Mouse (Mus musculus) urinary bladder, adult 18-20 months (tissue): ENCODE results near the gene Zpr1.
"Not testable (repeated sequence)": the region's sequence is repeated elsewhere in the genome, so short reads cannot be mapped to it uniquely, and the experiment has no call there.

ENCODE experiments used
- DNase-seq, 2 experiments: peaks; one replicate each; pipeline ENCODE4 v3.0.0; 2022; ENCODE audit warnings: low spot score in 2 of 2, mixed read lengths in 2 of 2

Zpr1 gene

GRCm38 (mm10) chr9:46259111-46259510, 13.8 kb upstream of the Zpr1 start:
- DNase-seq = no peak

- DNase-seq = no peak
Observed at GRCm38 (mm10) chr9:46261131-46261530, 11.7 kb upstream of the Zpr1 start.

GRCm38 (mm10) chr9:46268343-46268873, 4.5 kb upstream of the Zpr1 start, which contains the start of gene Apoa5:
Gene Apoa5 (plus strand): TSS chr9:46268633.
- no peak for DNase-seq

- no peak for DNase-seq
Observed at GRCm38 (mm10) chr9:46269125-46269524, 3.7 kb upstream of the Zpr1 start.

GRCm38 (mm10) chr9:46270782-46271181, 2.1 kb upstream of the Zpr1 start:
- no peak for DNase-seq

GRCm38 (mm10) chr9:46272070-46272469, 794 bp upstream of the Zpr1 start:
- DNase-seq = no peak

- no peak for DNase-seq
Observed at GRCm38 (mm10) chr9:46274494-46274893, 1.6 kb downstream of the Zpr1 start.

GRCm38 (mm10) chr9:46282631-46283436, 10.0 kb downstream of the Zpr1 start, which contains the start of gene Bud13:
Gene Bud13 (plus strand): TSS chr9:46283008.
- DNase-seq = peak; percentile 89 to 99

- no peak for DNase-seq
Observed at GRCm38 (mm10) chr9:46298381-46298780, 25.5 kb downstream of the Zpr1 start.

GRCm38 (mm10) chr9:46302142-46302541, 29.3 kb downstream of the Zpr1 start:
- no peak for DNase-seq

- DNase-seq = no peak
Observed at GRCm38 (mm10) chr9:46309121-46309520, 36.3 kb downstream of the Zpr1 start.

- DNase-seq = peak; percentile 39 to 48
Observed at GRCm38 (mm10) chr9:46314507-46314906, 41.6 kb downstream of the Zpr1 start.

- no peak for DNase-seq
Observed at GRCm38 (mm10) chr9:46314921-46315320, 42.1 kb downstream of the Zpr1 start.

- DNase-seq = no peak
Observed at GRCm38 (mm10) chr9:46315807-46316365, 43.0 kb downstream of the Zpr1 start.

- no peak for DNase-seq
Observed at GRCm38 (mm10) chr9:46316388-46316787, 43.5 kb downstream of the Zpr1 start.

- DNase-seq = no peak
Observed at GRCm38 (mm10) chr9:46316909-46317308, 44.0 kb downstream of the Zpr1 start.

GRCm38 (mm10) chr9:46317957-46318356, 45.1 kb downstream of the Zpr1 start:
- DNase-seq = no peak

GRCm38 (mm10) chr9:46319886-46320285, 47.0 kb downstream of the Zpr1 start, which contains the start of gene 4931429L15Rik:
Gene 4931429L15Rik (minus strand): TSS chr9:46319986.
- not testable (repeated sequence) for DNase-seq

- DNase-seq = no peak
Observed at GRCm38 (mm10) chr9:46320461-46320860, 47.6 kb downstream of the Zpr1 start.

- DNase-seq = no peak
Observed at GRCm38 (mm10) chr9:46326694-46327405, 54.0 kb downstream of the Zpr1 start.

- no peak for DNase-seq
Observed at GRCm38 (mm10) chr9:46327706-46328571, 55.1 kb downstream of the Zpr1 start.
